Mouse (Mus musculus) heart, postnatal 0 days (tissue): ENCODE measurements around the gene Slc25a45.

Experiments used
- CTCF ChIP-seq: IDR thresholded peaks from 2 replicates; pipeline ENCODE4 v1.5.1; 2016; ENCODE audit warnings: antibody characterized with exemption, control low read depth, low read depth
- EP300 ChIP-seq: IDR thresholded peaks from 2 replicates; pipeline ENCODE4 v1.6.1; 2016; ENCODE audit warnings: antibody characterized with exemption, low read depth

DNA sequence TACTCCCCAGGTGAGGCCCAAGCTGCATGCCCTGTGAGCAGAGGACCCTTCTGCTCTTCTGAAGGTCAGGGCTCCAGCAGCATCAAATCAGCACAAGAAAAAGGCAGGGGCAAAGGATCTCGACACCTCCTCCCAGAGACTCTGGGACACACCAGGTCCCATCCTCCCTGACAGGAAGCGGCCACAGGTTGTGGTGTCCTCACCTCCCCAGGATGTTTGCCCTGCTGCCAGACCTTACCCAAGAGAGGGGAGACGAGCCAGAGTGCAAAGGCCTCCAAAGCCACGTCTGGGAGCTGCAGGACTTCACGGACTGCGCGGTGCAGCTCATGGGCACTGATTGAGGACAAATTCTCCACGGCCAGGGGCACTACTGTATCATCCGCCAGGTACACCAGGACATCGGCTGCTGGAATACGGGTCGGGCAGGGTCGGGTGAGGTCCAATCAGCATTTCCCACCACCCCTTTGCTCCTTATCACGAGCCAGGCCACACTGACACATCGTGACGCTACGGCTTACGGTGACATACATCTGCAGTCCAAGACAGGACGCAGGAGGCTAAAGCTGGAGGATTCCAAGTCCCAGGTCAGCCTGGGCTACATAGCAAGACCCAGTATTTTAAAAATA, 4.6 kb upstream of the Slc25a45 start:
- TF ChIP-seq CTCF (no peak), EP300 (no peak)
